Mouse (Mus musculus) embryonic facial prominence, embryonic 10.5 days (tissue): Measurements from ENCODE around the gene Dcst2. TPM values are rescaled to one million over a fixed set of nuclear protein-coding genes. Genes with fewer than 3 reads are reported as not detected.

ENCODE experiments used
- DNase-seq: peaks from one replicate; pipeline ENCODE4 v3.0.0-alpha.2; 2017; ENCODE audit warnings: low spot score
- H3K27ac ChIP-seq: fragments of 300-500 bp; sonication (generic); replicated peaks from 2 replicates; pipeline ENCODE4 v1.5.1; 2016; ENCODE audit warnings: mild to moderate bottlenecking
- H3K27me3 ChIP-seq: fragments of 300-500 bp; sonication (generic); replicated peaks from 2 replicates; pipeline ENCODE4 v1.6.1; 2016; ENCODE audit warnings: low read depth, mild to moderate bottlenecking; ENCODE audit not compliant: poor library complexity, severe bottlenecking
- H3K36me3 ChIP-seq: fragments of 300-500 bp; sonication (generic); replicated peaks from 2 replicates; pipeline ENCODE4 v1.6.1; 2016; ENCODE audit warnings: mild to moderate bottlenecking, moderate library complexity
- H3K4me1 ChIP-seq: fragments of 300-500 bp; sonication (generic); 2 replicates; pipeline ENCODE4 v1.6.1; 2016
- H3K4me3 ChIP-seq: fragments of 300-500 bp; sonication (generic); 2 replicates; pipeline ENCODE4 v1.5.1; 2016; ENCODE audit warnings: mild to moderate bottlenecking, moderate library complexity
- H3K9me3 ChIP-seq: fragments of 300-500 bp; sonication (generic); 2 replicates; pipeline ENCODE4 v1.6.1; 2016; ENCODE audit warnings: mild to moderate bottlenecking
- WGBS: fragments of 180-500 bp; shearing (Covaris S2); methylation state at CpG from one replicate; pipeline ENCODE4 v1.1.7; 2016; 5-methylcytosine and 5-hydroxymethylcytosine counted together
- polyA plus RNA-seq: library from polyadenylated mRNA; unstranded; fragments of >200 nt; fragmentation: Nextera tagmentation; extraction: Ambion mirVana; gene quantifications from 2 replicates; pipeline ENCODE4 v1.2.1, GENCODE M21; 2016

The Dcst2 gene
- polyA plus RNA-seq, 1 experiment from 2014 or later: 0.09 TPM

DNA sequence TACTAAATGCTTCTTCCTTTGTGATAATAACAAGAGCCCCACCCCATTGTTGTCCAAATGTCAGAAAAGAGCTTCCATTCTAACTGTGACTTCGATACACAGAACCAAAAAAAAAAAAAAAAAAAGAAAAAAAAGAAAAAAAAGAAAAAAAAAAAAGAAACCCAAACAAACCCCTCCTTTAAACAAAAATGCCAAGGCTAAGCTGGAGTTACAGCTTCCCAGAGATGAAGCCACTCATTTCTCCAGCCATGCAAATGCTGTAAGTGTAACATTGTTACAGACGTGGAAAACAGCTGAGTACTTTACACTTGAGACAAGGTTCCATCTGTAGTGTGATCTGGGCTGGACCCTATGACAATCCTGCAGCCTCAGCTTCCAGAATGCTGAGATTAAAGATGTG lies 55.4 kb downstream of the Dcst2 start:
- peak overlapping the region; percentile 92 for H3K27ac ChIP-seq
- no peaks in the 10 kb centered on the region for H3K27me3 ChIP-seq
- H3K9me3 ChIP-seq: no peaks in the 10 kb centered on the region
- peak overlapping the region; percentile 76 for H3K4me3 ChIP-seq
- no peak for DNase-seq
- peaks cover 40% of the 10 kb centered on the region for H3K4me1 ChIP-seq
- WGBS: 36% methylated on average over 2 of the region's 2 CpGs
- peaks cover 40% of the 10 kb centered on the region for H3K36me3 ChIP-seq

- Histone ChIP-seq H3K4me1 (peaks cover 47% of the 10 kb centered on the region), H3K27me3 (no peaks in the 10 kb centered on the region), H3K9me3 (no peaks in the 10 kb centered on the region), H3K4me3 (peak overlapping the region; percentile 76), H3K27ac (peak overlapping the region; percentile 92), H3K36me3 (peaks cover 40% of the 10 kb centered on the region)
- no peak for DNase-seq
- WGBS: under 1% methylated on average over 20 of the region's 20 CpGs
These were observed 56.0 kb downstream of the Dcst2 start for GRCm38 (mm10) chr3:89417840-89418169.

DNA sequence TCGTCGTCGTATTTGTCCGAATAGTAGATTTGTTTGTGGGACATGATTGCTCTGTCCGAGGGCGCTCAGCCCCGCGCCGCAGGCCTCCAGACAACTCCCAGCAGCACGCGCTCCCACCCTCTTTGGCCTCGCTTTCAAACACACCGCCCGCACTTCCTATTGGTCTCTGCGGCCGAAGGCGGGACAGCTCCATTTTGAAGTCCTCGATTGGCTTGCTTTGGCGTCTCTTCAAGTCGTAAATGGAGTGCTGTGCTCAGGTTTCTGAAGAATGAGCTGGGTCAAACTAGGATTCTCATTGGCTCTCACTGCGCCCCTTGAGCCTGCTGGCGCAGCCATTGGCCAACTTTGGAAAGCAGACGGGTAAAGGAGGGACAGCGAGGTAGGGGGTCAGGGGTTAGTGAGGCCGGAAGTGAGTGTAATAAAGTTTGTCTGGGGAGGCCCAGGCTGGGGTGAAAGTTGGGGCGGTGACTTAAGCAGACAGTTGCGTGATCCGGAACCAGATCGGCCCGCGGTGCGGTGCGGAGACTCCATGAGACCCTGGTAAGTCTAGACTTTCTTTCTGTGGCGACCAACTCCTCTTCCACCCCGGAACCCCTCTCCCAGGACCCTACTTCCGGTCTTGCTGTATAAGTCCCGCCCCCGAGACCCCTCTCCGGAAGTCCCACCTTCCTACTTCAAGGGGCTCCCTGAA lies 56.5 kb downstream of the Dcst2 start, which contains the start of the genes Cks1b and Shc1:
TSS of gene Cks1b (minus strand) at position 214 of the 691 bp plus-strand sequence.
TSS of gene Shc1 (plus strand) at position 274 of the 691 bp plus-strand sequence.
- H3K9me3 ChIP-seq: no peaks in the 10 kb centered on the region
- under 1% methylated on average over 39 of the region's 39 CpGs for WGBS
- peak within 1 kb of the TSS; percentile 92 for H3K27ac ChIP-seq
- peak; percentile 97 for DNase-seq
- H3K4me3 ChIP-seq: peak within 1 kb of the TSS; percentile 76
- no peaks in the 10 kb centered on the region for H3K27me3 ChIP-seq
- H3K36me3 ChIP-seq: peaks cover 40% of the 10 kb centered on the region
- peaks cover 52% of the 10 kb centered on the region for H3K4me1 ChIP-seq

GRCm38 (mm10) chr3:89418861-89419250 lies 57.1 kb downstream of the Dcst2 start:
- peak overlapping the region; percentile 76 for H3K4me3 ChIP-seq
- peaks cover 56% of the 10 kb centered on the region for H3K4me1 ChIP-seq
- peak; percentile 88 for DNase-seq
- H3K36me3 ChIP-seq: peaks cover 40% of the 10 kb centered on the region
- H3K9me3 ChIP-seq: no peaks in the 10 kb centered on the region
- H3K27ac ChIP-seq: peak overlapping the region; percentile 92
- no peaks in the 10 kb centered on the region for H3K27me3 ChIP-seq
- under 1% methylated on average over 16 of the region's 16 CpGs for WGBS

GRCm38 (mm10) chr3:89419571-89419970 lies 57.8 kb downstream of the Dcst2 start:
- DNase-seq: peak; percentile 56
- Histone ChIP-seq H3K4me3 (peak overlapping the region; percentile 76), H3K36me3 (peaks cover 40% of the 10 kb centered on the region), H3K27ac (peak overlapping the region; percentile 92), H3K27me3 (no peaks in the 10 kb centered on the region), H3K4me1 (peaks cover 62% of the 10 kb centered on the region), H3K9me3 (no peaks in the 10 kb centered on the region)
- 2% methylated on average over 9 of the region's 9 CpGs for WGBS

DNA sequence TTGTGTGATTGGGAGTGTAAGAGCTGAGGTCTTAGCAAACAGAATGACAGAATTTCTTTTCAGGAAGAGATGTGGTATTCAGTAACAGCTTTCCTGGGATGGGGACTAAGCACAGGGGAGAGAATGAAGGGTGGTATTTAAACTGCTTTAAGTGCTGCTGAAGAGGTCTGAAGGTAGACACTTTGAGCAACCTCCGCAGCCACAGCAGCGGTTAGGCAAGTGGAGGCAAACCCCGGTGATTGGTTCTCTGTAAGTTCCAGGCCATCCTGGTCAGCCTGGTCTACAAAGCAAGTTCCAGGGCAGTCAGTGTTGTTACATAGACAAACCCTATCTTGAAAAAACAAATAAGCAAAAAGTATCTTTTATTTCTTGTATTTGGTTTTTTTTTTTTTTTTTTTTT lies 58.2 kb downstream of the Dcst2 start:
- H3K9me3 ChIP-seq: no peaks in the 10 kb centered on the region
- peak overlapping the region; percentile 76 for H3K4me3 ChIP-seq
- no peak for DNase-seq
- peak overlapping the region; percentile 92 for H3K27ac ChIP-seq
- H3K36me3 ChIP-seq: peaks cover 40% of the 10 kb centered on the region
- 23% methylated on average over 3 of the region's 3 CpGs for whole genome bisulfite sequencing
- peaks cover 64% of the 10 kb centered on the region for H3K4me1 ChIP-seq
- no peaks in the 10 kb centered on the region for H3K27me3 ChIP-seq

- H3K27ac ChIP-seq: peak overlapping the region; percentile 89
- H3K36me3 ChIP-seq: peaks cover 40% of the 10 kb centered on the region
- peaks cover 64% of the 10 kb centered on the region for H3K4me1 ChIP-seq
- DNase-seq: no peak
- H3K27me3 ChIP-seq: no peaks in the 10 kb centered on the region
- WGBS: 59% methylated on average over 2 of the region's 2 CpGs
- peak overlapping the region; percentile 65 for H3K4me3 ChIP-seq
- no peaks in the 10 kb centered on the region for H3K9me3 ChIP-seq
These were observed 58.6 kb downstream of the Dcst2 start for GRCm38 (mm10) chr3:89420421-89420820.

- peak overlapping the region; percentile 65 for H3K4me3 ChIP-seq
- H3K9me3 ChIP-seq: no peaks in the 10 kb centered on the region
- WGBS: 2% methylated on average over 11 of the region's 11 CpGs
- peak; percentile 81 for DNase-seq
- peak overlapping the region; percentile 89 for H3K27ac ChIP-seq
- H3K27me3 ChIP-seq: no peaks in the 10 kb centered on the region
- H3K36me3 ChIP-seq: peaks cover 39% of the 10 kb centered on the region
- H3K4me1 ChIP-seq: peaks cover 61% of the 10 kb centered on the region
These were observed 59.4 kb downstream of the Dcst2 start for GRCm38 (mm10) chr3:89421002-89421774.

- Histone ChIP-seq H3K4me1 (peaks cover 54% of the 10 kb centered on the region), H3K27ac (peak overlapping the region; percentile 89), H3K4me3 (peak overlapping the region; percentile 65), H3K27me3 (no peaks in the 10 kb centered on the region), H3K9me3 (no peaks in the 10 kb centered on the region), H3K36me3 (peaks cover 40% of the 10 kb centered on the region)
- DNase-seq: peak; percentile 32
- 5% methylated on average over 22 of the region's 22 CpGs for WGBS
These were observed 60.2 kb downstream of the Dcst2 start for GRCm38 (mm10) chr3:89421810-89422473.

GRCm38 (mm10) chr3:89422556-89423205 lies 60.9 kb downstream of the Dcst2 start:
- peak overlapping the region; percentile 89 for H3K27ac ChIP-seq
- peaks cover 46% of the 10 kb centered on the region for H3K36me3 ChIP-seq
- no peak for DNase-seq
- peaks cover 54% of the 10 kb centered on the region for H3K4me1 ChIP-seq
- WGBS: 73% methylated on average over 6 of the region's 6 CpGs
- H3K27me3 ChIP-seq: no peaks in the 10 kb centered on the region
- peak overlapping the region; percentile 65 for H3K4me3 ChIP-seq
- H3K9me3 ChIP-seq: no peaks in the 10 kb centered on the region

DNA sequence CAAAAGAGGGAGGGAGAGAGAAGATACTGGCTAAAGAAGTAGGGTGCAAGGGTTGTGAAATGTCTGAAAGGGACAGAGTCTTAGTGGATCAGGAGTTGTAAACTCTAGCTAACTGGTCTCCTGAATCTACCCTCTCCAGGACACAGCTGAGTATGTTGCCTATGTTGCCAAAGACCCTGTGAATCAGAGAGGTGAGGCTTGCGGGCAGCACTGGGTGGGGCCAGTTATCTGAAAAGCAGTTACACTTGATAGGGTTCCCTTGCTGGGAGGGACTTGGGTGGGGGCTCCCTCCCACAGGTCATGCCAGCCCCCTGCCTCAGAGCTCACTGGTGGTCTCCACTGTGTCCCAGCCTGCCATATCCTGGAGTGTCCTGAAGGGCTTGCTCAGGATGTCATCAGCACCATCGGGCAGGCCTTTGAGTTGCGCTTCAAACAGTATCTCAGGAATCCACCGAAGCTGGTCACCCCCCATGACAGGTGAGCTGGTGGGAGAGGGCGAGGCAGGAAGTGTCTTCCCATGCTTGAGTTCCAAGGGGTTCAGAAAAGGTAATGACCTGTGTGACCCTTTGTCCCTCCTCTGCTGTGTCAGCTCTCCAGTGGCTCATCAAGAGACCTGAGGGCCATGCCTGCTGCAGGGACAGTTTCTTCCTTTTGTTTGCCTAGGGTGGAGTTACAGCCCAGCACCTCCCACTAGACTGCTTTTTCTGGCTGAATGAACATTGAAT lies 62.8 kb downstream of the Dcst2 start:
- Histone ChIP-seq H3K27ac (no peak overlapping the region), H3K4me3 (peak overlapping the region; percentile 11; the same call in 1 of the 2 replicates), H3K36me3 (peaks cover 59% of the 10 kb centered on the region), H3K4me1 (peaks cover 48% of the 10 kb centered on the region), H3K27me3 (no peaks in the 10 kb centered on the region), H3K9me3 (no peaks in the 10 kb centered on the region)
- DNase-seq: no peak
- WGBS: 93% methylated on average over 5 of the region's 5 CpGs
